Mouse (Mus musculus): Measurements from ENCODE around the gene Lcn2.

Lcn2 gene

DNA sequence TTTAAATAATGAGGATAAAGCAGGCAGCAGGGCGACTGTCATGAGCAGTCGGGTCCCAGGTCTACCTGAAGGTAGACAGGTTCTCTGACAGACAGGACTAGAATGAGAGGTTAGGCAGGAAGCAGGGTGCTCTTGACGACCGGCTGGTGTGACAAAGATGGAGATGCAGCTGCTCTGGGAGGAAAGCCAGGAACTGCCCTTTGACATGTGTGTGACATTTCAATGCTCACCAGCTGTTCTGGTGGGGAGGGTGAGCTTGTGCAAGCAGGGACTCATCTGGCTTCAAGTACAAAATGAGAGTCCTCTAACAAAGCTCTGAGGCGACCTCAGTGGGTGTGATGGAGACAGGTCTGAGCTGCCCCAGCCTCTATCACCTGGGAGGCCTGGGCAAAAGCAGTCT, 25.9 kb upstream of the Lcn2 start:
- no peak for DNase-seq (ENCODE audit: low spot score in 2 of 2)

DNA sequence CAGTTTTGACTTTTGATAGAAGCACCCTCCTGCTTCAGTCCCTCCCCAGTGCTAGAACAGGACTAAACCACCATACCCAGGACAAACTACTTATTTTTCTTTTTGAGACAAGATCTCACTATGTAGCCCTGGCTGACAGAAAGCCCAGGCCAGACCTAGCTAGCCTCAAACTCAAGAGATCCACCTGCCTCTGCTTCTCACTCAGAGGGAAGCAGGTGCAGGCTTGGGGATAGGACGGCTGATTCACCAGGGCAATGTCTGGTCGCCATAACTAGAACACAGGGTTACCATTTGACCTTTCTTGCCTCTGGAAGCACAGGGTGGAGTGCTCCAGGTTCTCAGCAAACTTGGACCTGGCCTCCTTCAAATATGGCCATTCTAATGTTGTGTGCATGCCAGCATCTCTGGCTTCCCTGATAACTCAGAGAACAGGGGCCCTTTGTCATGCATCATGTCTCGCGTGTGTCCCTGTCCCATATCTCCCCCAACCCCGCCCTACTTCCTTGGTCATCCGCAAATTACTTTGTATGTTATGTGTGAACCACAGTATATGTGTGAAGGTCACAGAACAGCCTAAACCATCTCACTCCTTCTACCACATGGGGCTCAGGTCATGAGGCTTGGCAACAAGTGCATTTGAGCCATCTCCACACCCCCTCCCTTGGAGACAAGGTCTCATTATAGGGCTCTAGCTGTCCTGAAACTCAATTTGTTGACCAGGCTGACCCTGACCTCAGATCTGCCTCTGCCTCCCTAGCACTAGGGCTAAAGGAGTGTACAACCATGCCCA, 24.9 kb upstream of the Lcn2 start:
- DNase-seq (ENCODE audit: low spot score in 2 of 2) = no peak

DNA sequence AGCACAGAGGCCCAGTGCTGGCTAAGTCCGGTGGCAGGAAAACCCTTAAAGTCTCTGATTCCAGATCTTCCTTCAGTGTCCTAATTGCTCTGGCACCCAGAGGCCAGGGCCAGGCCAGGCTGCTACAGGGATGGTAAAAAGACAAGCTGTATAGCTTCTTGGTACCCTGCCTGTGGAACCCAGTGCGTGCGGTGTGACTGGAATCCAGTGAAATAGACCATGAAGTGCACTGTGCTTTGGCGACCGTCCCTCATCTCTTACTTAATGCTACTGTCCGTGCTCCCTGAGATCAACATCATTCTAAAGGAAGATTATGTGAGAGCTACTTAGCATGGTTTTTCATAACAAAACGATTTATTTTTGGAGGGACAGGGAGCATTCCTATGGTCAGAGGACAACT, 23.4 kb upstream of the Lcn2 start:
- no peak for DNase-seq (ENCODE audit: low spot score in 2 of 2)

DNA sequence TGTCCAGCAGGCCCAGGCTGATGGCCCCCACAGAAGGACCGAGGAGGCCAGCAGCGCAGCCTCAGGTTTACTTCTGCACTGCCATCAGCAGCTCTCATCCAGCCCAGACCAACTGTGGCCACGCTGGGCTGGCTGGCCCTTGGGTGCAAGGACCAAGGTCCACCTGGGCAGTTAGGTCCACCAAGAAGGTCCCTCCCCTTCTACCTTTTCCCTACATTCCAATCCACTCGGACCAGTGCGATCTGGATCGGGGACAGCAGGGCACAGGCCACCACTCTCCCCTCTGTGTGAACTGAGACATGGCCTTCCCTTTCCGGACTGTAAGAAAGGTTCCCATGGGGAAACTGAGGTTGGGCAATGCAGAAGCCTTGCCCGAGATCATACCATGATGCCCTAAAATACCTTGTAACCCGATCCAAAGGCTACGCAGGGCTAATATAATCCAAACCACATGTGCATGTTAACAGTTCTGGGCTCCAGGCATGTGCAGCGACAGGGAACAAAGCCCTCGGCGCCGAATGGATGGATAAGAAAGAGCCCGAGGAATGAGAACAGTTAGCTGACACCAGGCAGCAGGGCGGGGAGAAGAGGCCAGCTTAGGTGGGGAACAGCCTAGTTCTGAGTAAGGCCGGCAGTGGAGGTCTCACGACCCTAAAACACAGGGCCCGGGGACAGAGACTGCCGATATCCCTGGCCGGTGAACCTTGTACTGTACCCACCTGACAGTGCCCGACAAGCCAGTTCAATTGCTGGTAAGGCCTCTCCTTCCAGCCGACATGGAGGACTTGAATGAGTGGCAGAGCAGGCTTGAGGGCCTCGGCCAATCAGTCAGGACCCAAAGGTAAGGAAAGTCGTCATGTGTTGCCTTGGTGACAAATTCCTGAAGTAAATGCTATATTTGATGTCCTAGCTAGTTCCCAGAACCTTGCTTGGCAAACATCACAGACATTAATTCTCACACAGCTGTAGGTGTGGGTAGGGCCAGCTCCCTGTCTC, 20.7 kb upstream of the Lcn2 start:
- no peak for DNase-seq (ENCODE audit: low spot score in 2 of 2)

DNA sequence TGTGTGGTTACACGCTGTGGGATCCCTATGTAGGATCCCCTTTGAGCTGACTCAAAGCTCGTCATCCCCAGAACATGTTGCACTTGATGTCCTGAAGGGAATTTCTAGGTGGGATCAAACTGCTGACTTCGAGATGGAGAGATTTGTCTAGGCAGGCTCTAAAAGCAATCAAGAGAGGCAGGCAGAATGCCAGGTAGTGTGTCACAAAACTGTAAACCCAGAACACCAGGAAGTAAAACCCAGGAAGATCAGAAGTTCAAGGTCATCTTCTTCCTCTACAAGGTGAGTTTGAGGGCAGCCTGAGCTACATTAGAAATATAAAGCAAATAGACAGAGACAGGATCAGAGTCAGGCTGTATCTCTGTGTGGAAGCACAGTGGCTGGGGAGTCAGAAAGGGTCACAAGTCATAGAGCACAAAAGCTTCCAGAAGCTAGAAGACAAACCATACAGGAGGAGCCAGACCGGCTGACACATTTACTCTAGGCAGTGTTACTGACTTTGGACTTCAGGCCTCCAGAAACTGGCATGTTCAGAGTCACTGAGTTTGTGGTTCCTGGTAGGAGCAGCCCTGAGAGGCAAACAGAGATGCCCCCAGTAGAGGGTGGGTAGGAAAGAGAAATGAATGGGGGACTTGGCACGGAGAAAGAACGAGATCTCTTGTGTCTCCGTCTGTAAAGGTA, 19.2 kb upstream of the Lcn2 start:
- no peak for DNase-seq (ENCODE audit: low spot score in 2 of 2)

DNA sequence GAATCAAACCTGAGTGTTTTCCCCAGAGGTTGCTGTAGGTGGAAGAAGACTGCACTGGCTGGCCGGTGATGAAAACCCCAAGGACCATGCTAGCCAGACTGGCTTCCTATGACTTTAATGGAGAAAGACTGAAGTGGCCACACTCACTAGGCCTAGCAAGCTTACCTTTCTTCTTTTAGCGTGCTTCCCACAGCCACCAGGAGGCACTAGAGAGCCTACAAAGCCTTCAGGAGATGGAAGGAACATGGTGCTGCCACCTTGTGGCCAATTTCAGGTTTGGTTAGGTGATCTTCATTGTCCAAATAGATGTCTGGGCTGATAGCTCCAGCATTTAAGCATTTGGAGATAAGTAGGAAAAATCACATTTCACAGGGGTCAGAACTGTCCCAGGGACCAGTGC, 16.6 kb upstream of the Lcn2 start:
- peak; percentile 98 to 99 for DNase-seq (ENCODE audit: low spot score in 2 of 2)

DNA sequence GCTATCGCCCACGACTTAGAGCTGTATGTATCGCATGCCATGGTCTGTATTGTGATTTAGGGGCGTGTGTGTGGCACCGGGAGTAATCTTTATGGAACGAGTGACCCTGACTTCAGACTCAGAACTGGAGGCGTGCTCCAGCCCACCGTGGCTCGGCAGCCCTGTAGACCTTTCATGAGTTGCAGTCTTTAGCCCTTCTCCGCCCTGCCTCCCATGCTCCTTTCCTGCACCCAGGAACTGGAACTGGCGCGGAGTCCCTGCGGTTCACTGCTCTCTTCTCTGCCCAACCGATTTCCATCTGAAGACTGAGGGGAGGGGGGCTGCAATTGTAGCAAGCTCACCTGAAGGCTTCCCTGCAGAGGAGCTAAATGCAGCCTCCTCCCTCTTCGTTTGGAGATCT, 8.6 kb upstream of the Lcn2 start:
- no peak for DNase-seq (ENCODE audit: low spot score in 2 of 2)

DNA sequence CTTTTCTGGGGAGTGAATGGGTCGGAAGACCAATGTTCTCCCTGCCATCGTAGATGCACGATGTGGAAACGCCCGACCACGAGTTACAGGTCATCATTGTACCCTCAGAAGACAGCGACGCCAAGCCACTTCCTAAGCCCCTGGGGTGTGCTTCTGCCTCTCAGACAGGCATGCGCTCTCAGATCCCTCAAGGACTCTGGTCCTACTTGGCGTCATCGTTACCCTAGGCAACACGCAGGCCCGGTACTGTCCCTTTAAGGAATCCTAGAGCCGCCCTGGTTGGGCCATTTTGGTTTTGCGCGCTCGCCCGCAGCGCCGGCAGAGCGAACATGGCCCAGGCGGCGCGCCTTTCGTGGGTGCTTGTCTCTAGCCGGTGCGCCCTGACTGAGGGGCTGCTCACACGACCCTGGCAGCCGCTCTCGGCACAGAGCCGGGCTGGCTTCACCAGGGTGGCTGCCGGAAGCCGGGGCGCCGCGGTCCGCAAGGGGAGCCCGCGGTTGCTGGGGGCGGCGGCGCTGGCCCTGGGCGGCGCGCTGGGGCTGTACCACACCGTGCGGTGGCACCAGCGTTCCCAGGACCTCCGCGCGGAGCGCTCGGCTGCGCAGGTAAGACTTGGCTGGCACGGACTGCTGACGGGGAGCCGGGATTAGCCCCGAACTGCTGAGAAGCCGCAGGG, 8.0 kb upstream of the Lcn2 start:
- DNase-seq (ENCODE audit: low spot score in 2 of 2) = peak; percentile 93 to 97

DNA sequence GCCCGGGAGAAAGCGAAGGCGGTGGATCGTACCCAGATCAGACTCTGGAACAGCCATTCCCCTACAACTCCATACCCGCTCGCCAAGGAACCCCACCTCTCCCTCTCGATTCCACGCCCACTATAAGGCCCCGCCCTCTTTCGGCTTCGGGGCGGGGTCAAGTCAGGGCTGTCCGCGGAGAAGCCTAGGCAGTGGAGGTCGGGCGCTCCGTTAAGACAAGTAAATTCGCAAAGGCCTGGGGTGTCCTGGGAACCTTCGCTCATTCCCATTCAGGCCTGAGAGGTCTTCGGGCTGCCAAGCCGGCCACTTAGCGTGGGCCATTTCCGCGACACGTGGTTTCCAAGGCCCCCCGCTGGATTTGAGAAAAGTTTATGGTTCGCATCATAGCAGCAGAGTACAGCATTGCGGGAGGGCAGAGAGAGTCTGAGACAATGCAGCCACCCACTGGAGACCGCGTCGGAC, 7.5 kb upstream of the Lcn2 start, which contains the start of gene Ptges2:
TSS of gene Ptges2 (plus strand) at position 413 of the 462 bp plus-strand sequence.
- peak; percentile 85 to 96 for DNase-seq (ENCODE audit: low spot score in 2 of 2)

DNA sequence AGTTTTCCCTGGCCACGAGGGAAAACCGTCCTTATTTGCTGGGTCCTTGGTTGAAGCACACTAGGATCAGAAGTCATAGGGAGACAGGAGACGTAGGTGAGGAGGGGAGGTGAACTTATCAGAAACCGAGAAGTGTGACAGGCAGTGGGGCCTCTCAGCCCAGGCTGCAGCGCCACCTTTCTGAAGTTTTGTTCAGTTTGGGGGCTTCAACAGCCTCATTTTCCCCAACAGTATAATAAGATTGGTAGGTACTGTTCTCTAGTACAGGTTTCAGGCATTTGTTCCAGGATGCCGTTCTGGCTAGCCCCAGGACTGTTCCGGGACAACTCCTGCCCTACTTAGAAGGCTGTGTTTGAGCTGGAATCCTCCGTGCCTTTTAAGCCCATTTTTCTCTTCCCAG, 6.9 kb upstream of the Lcn2 start:
- peak; percentile 50 to 52 for DNase-seq (ENCODE audit: low spot score in 2 of 2)

DNA sequence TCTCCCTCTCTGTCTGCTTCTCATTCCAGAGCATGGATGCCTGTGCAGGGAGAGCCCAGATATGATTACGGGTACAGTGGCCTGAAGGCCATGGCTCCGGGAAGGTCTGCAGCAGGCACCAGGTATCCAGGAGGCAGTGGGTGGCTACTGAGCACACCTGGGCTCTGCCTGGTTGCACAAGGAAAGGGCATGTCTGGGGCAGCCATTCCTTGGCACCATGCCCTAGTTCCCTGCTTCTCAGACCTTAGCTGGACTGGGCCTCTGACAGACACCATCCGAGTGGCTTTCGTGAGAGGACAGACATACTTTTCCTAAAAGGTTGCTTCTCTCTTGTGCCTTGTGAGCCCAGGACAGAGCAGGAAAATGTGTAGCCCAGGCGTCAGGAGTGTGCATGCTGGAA, 4.0 kb upstream of the Lcn2 start:
- no peak for DNase-seq (ENCODE audit: low spot score in 2 of 2)

DNA sequence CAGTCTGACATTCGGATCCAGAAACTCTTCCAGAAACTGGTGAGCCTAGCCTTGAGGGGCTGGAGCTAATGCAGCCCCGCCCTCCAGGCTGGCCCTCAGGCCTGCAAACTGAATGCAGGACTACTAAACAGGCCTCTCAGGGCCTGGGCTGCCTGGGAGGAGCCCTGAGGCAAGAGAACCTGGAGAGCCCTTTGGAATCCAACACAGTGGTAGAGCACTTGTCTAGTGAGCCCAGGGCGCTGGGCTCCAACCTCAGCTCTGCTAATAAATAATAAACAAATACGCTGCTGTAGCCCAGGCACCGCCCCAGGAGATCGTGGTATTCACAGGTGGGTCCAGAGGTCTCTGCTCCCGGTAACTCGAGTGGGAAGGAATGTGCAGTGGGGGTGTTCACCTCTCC, 2.8 kb upstream of the Lcn2 start:
- DNase-seq (ENCODE audit: low spot score in 2 of 2) = no peak

DNA sequence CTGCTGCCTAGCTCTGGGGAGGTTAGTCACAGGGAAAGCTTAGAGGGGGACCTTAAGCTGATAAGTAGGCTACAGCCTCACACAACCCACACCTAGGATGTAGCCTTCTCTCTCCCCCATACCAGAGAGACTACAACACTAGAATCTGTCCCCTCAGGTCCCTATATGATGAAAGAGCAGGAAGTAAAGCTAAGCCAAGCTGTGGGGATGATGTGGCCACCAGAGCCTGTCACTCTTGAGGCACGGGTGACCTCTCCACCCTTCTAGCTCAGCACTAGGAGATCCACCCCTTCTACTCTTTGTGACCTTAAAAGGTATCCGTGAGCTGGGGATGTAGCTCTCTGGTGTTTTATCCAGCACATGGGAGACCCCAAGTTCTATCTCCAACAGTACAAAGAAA, 1.1 kb upstream of the Lcn2 start:
- no peak for DNase-seq (ENCODE audit: low spot score in 2 of 2)

DNA sequence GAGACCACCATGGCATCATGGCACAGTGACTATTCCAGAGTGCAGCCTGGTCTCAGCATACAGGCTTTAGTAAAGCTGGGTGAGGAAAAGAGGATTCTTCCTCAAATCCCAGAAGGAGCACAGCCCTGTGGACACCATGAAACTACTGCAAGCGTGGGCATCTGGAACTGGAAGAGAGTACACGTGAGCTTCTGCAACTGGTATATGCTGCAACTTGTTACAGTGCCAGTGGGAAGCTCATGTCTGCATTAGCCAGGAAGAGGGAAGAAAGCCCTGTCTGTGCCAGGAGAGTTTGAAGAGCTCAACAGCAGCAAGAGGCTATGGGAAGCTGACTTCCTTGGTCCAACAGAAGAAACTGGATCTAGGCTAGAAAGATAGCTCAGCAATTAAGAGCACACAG, 5.4 kb downstream of the Lcn2 start:
- no peak for DNase-seq (ENCODE audit: low spot score in 2 of 2)

DNA sequence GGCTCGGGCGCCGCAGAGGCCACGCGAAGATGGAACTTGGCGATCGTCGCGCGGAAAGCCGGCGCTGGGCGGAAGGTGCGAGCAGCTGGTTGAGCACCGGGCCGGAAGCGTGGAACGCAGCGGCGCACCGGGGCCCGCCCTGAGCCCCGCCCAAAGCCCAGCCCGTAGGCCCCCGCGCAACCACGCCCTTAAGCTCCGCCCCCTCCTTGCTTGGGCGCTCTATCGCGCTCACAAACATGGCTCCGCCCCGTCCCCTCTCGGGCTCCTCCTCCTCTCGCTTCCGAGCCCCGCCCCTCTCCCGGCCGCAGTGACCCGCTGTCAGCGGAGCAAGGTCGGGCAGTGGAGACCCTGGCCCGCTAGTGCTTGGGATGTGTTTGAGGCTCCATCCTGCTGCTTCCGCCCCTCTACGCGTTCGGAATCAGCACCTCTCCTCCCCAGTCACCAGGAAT, 6.3 kb downstream of the Lcn2 start, which contains the start of gene 1110008P14Rik:
TSS of gene 1110008P14Rik (minus strand) at position 164 of the 449 bp plus-strand sequence.
- DNase-seq (ENCODE audit: low spot score in 2 of 2) = peak; percentile 89 to 92

DNA sequence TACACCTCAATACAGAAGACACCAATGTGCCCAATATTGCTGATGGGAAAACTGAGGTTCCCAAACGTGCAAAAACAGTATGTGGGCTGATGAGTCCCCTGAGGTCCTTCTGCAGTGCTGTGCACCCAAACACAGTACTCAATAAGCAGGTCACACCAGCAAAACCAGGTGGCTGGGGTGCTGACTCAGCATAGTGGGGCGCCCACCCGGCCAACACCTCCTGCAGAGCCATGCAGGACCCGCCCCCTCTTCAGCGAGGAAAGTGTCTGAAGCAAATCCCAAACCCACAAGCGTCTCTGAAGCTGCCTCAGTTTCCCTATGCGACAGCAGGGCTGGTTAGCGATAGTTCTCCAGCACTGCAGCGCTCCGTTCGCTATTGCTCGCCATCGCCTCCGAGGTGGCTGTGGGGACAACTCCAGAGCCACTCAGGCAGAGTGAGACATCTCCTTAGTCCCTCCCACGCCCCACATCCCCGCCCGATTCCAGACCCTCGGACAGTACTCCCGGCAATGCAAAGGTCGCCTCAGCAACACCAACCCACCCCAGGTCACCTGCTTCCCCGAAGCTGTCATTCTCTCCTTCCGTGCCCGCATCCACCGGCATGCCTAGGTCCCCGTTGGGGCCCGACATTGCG, 6.8 kb downstream of the Lcn2 start:
- peak in 1 of 2 experiments; percentile 53 for DNase-seq (ENCODE audit: low spot score in 2 of 2)

DNA sequence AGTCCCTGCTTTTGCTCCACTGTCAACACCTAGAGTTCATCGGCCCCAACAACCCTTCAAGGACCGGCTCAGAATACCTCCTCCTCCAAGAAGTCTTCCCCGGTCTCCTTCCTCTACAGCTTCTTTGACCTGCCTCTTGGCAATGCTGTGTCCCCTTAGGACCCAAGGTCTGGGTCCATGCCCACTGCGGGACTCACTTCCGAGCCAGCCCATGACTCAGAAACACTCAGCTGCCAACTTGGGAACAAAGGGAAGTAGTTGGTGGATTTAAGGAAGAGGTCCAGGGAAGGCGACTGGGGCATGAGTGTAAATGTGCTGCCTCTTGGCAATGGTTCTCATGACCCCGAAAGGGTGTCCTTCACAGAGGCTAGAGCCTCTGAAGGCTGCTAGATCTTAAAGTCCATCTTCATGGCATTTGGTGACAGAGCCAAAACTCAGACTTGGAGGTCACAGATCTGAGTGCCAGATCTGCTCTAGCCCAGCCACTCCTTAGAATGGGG, 8.0 kb downstream of the Lcn2 start:
- DNase-seq (ENCODE audit: low spot score in 2 of 2) = no peak

DNA sequence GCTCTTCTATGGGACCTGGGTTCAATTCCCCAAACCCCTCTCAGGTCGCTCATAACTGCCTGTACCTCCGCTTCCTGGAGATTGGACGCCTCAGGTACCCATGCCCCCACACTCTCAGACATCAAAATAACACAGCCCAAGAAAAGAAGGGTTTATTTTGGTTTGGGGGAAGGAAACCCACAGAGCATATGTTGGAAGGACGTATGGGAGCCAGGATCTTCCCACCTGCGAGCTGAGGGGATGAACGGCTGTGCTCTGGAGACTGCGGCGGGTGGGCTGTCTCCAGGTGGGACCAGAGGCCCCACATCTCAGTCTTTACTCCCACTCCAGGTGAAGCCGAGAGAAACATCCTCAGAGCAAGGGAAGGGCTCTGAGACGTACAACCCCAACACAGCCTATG, 11.1 kb downstream of the Lcn2 start:
- DNase-seq (ENCODE audit: low spot score in 2 of 2) = peak in 1 of 2 experiments; percentile 47

DNA sequence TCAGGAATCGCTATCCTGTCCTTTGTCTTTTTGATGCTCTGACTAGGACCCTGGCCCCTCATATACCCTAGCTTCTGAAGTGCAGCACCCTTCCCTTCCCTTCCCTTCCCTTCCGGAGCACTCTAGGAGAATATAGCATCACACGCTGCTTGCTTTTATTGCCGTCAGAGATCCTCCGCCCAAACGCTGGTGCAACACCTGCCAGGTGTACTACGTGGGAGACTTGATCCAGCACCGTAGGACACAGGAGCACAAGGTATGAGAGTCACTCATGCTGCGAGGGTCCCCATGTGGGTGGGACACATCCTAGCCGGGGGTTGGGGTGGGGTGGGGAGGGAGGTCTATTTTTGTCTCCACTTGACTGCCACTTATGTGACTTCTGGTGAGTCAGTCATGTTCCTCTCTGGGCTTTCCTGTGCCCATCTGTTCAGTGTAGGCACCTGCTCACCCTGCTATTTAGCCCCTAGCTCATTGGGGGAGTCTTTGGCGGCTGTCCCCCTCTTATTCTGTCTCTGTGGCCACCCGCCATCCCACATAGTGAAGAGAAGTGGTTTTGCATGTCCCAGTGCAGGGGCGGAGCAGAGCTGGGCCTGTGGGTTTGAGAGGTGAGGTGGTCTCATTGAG, 12.6 kb downstream of the Lcn2 start:
- DNase-seq (ENCODE audit: low spot score in 2 of 2) = peak; percentile 50 to 53

DNA sequence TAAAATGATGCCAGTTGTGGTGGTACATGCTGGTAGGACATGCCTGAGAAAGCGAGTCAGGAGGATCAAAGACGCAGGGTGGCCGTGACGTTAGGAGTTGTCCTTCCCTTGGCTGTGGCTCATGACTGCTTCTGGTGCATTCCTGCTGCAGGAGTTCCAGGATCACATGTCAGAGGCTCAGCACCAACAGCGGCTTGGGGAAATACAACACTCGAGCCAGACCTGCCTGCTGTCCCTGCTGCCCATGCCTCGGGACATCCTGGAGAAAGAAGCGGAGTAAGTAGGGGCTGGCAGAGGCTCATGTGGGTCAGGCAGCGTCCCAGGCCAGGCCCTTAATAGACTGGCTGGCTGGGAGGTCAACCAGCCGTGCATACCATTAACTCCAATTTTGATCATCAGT, 13.9 kb downstream of the Lcn2 start:
- no peak for DNase-seq (ENCODE audit: low spot score in 2 of 2)

Data from right cerebral cortex, adult 2 months (tissue).